Mouse (Mus musculus) stomach, embryonic 16.5 days (tissue): Measurements from ENCODE around the gene Lrrc7. TPM values are rescaled to one million over a fixed set of nuclear protein-coding genes. Genes with fewer than 3 reads are reported as not detected.
A peak's percentile ranks its signal among the peaks of the same experiment; 100 is the strongest.

Experiments used
- ATAC-seq: fragments of 200-750 bp; cut with Nextera tagmentation; 2 replicates; pipeline ENCODE4 v1.8.0; 2017; ENCODE audit warnings: moderate number of reproducible peaks, moderate TSS enrichment; ENCODE audit not compliant: insufficient read depth, low FRiP score
- H3K27ac ChIP-seq: fragments of 300-500 bp; sonication (generic); 2 replicates; pipeline ENCODE4 v1.5.1; 2014; ENCODE audit warnings: low read length
- H3K27me3 ChIP-seq: fragments of 300-500 bp; sonication (generic); 2 replicates; pipeline ENCODE4 v1.6.1; 2014; ENCODE audit warnings: low read length, control low read depth, mixed read lengths; ENCODE audit not compliant: control insufficient read depth, insufficient read depth
- H3K36me3 ChIP-seq: fragments of 300-500 bp; sonication (generic); 2 replicates; pipeline ENCODE4 v1.6.1; 2014; ENCODE audit warnings: low read length; ENCODE audit not compliant: control insufficient read depth, insufficient read depth
- H3K4me1 ChIP-seq: fragments of 300-500 bp; sonication (generic); 2 replicates; pipeline ENCODE4 v1.6.1; 2014; ENCODE audit warnings: low read length, control low read depth, mixed read lengths; ENCODE audit not compliant: control insufficient read depth, insufficient read depth
- H3K4me2 ChIP-seq: fragments of 300-500 bp; sonication (generic); 2 replicates; pipeline ENCODE4 v1.6.1; 2014; ENCODE audit warnings: low read depth, low read length, mixed read lengths
- H3K4me3 ChIP-seq: fragments of 300-500 bp; sonication (generic); replicated peaks from 2 replicates; pipeline ENCODE4 v1.5.1; 2014; ENCODE audit warnings: mild to moderate bottlenecking, low read length
- H3K9ac ChIP-seq: fragments of 300-500 bp; sonication (generic); 2 replicates; pipeline ENCODE4 v1.6.1; 2014; ENCODE audit warnings: low read length
- H3K9me3 ChIP-seq: fragments of 300-500 bp; sonication (generic); replicated peaks from 2 replicates; pipeline ENCODE4 v1.6.1; 2016; ENCODE audit warnings: low read length, control low read depth; ENCODE audit not compliant: control insufficient read depth
- WGBS: fragments of 180-500 bp; shearing (Covaris S2); extraction: QIAGEN DNeasy Blood & Tissue Kit; methylation state at CpG from one replicate; pipeline ENCODE4 v1.1.7; 2014; 5-methylcytosine and 5-hydroxymethylcytosine counted together
- polyA plus RNA-seq: library from polyadenylated mRNA; unstranded; fragments of >200 nt; fragmentation: Nextera tagmentation; extraction: Ambion mirVana; gene quantifications from 2 replicates; pipeline ENCODE4 v1.2.1, GENCODE M21; 2015

Gene Lrrc7
- polyA plus RNA-seq, 1 experiment from 2014 or later, result 1.2 TPM

DNA sequence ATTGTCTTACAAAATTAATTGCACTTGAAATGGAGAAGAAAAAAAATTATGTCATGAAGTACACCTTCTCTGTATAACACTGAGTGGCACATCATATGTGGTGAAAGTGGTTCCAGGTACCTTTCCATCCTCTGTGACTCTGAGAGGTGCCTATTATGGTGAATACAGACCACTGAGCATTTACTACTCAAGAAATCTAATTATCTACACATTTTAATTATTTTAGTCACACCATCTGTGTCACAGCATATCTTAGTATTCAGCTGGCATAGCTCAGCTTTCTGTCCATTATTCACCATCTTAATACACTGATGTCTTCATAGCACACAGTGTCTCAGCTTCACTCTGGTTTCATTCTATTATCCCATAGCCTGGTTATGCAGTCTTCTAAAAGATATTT lies 7.7 kb downstream of the Lrrc7 start:
- no peak for ATAC-seq
- Histone ChIP-seq H3K4me1 (no peaks in the 10 kb centered on the region), H3K36me3 (no peaks in the 10 kb centered on the region), H3K9me3 (no peaks in the 10 kb centered on the region), H3K9ac (no peak overlapping the region), H3K27ac (no peak overlapping the region), H3K4me2 (no peak overlapping the region), H3K4me3 (no peak overlapping the region), H3K27me3 (no peaks in the 10 kb centered on the region)

DNA sequence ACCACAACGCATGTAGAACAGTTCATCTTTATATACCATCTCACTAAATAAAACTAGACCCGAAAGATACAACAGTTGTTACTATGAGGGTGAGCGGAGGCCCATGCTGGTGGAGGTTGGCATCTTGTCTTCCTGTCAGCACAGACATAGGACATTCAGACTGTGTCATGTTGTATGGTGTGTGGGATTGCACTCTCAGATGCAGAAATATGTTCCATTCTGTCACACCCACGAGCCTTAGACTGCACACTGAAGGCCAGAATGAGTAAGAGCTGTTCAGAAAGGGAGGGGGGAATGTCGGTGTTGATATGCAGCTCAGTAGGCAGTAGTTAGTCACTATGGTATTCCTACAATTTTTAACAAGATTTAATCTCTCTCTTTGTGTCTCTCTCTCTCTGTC lies 9.9 kb downstream of the Lrrc7 start:
- no peak for ATAC-seq
- 82% methylated on average over 5 of the region's 5 CpGs for WGBS
- H3K4me2 ChIP-seq, result no peak overlapping the region
- H3K9me3 ChIP-seq, result no peaks in the 10 kb centered on the region
- no peaks in the 10 kb centered on the region for H3K36me3 ChIP-seq
- no peak overlapping the region for H3K9ac ChIP-seq
- no peaks in the 10 kb centered on the region for H3K4me1 ChIP-seq
- H3K27me3 ChIP-seq, result no peaks in the 10 kb centered on the region
- H3K27ac ChIP-seq, result no peak overlapping the region
- no peak overlapping the region for H3K4me3 ChIP-seq

DNA sequence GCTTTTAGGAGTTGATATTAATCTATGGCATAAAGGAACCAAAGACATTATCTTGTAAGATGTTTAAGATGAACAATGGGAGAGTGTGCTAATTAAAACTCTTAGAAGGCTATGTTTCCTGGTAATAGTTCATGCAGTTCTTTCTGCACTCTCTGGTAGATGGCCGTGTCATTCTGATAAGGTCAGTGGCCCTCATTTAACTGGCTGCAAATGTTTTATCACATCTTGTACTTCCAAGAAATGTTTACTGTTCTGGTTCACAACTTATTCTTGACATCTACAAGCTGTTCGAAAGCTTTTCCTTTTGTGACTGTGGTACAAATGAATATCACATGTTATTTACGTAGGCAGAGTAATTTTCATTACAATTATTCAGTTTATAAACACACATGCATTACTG lies 18.5 kb downstream of the Lrrc7 start:
- 0 out of 2 replicates have a peak, but pooled peaks have one; percentile 13 for ATAC-seq
- Histone ChIP-seq H3K4me2 (no peak overlapping the region), H3K27me3 (no peaks in the 10 kb centered on the region), H3K27ac (no peak overlapping the region), H3K36me3 (no peaks in the 10 kb centered on the region), H3K4me1 (no peaks in the 10 kb centered on the region), H3K4me3 (no peak overlapping the region), H3K9me3 (no peaks in the 10 kb centered on the region), H3K9ac (no peak overlapping the region)
- WGBS, result 38% methylated on average over 3 of the region's 3 CpGs

DNA sequence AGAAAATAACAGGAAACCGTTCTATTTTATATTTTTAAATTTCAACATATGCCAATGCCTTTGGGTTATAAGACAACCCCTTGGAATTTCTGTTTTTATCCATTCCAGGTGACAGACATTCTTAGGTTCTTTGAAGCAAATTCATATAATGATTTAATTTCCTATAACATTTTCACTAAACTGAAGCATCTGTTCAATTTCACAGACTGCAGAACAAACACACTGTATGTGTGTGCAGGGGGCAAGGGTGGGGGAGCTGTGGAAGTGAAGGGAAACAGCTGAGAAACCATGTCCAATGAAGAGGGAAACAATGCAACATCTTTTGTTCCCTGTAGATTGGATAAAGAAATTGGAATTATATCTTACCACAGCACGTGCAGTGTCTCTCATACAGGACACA lies 29.2 kb downstream of the Lrrc7 start:
- no peaks in the 10 kb centered on the region for H3K36me3 ChIP-seq
- no peak overlapping the region for H3K27ac ChIP-seq
- 72% methylated on average over 2 of the region's 2 CpGs for WGBS
- H3K4me3 ChIP-seq, result no peak overlapping the region
- no peak for ATAC-seq
- H3K27me3 ChIP-seq, result no peaks in the 10 kb centered on the region
- no peak overlapping the region for H3K9ac ChIP-seq
- no peaks in the 10 kb centered on the region for H3K9me3 ChIP-seq
- no peaks in the 10 kb centered on the region for H3K4me1 ChIP-seq
- no peak overlapping the region for H3K4me2 ChIP-seq

DNA sequence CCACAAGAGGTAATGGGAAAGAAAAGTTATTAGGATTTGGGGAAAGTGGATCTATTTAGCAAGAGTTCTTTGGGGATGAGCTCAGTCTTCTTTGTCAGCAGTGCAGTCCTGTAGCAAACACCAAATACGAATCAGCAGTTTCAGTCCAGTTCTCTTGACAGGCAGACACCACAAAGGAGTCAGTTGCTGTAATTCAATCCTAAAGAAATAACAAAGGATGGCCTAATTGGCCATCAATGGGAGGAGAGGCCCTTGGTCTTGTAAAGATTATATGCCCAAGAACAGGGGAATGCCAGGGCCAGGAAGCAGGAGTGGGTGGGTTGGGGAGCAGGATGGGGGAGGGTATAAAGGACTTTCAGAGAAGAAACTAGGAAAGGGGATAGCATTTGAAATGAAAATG lies 33.5 kb downstream of the Lrrc7 start:
- Histone ChIP-seq H3K4me1 (no peaks in the 10 kb centered on the region), H3K36me3 (no peaks in the 10 kb centered on the region), H3K4me3 (no peak overlapping the region), H3K27ac (no peak overlapping the region), H3K4me2 (no peak overlapping the region), H3K9ac (no peak overlapping the region), H3K27me3 (no peaks in the 10 kb centered on the region), H3K9me3 (no peaks in the 10 kb centered on the region)
- no peak for ATAC-seq
- 75% methylated on average over 1 of the region's 1 CpGs for WGBS

DNA sequence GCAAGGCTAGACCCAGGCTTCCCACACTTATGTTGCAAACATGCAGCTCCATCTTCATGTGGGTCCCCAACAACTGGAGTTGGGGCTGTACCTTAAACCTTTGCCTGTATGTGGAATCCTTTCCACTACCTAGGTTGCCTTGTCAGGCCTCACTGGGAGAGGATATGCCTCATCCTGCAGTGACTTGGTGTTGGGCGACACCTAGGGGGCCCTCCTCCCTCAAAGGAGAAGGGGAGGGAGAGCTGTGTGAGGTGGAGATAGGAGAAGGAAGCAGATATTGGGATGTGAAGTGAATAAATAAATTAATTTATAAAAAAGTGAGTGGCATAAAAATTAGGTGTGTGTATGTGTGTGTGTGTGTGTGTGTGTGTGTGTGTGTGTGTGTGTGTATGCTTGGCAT lies 68.3 kb downstream of the Lrrc7 start:
- no peak overlapping the region for H3K27ac ChIP-seq
- no peak overlapping the region for H3K9ac ChIP-seq
- no peaks in the 10 kb centered on the region for H3K9me3 ChIP-seq
- no peaks in the 10 kb centered on the region for H3K27me3 ChIP-seq
- H3K4me1 ChIP-seq, result no peaks in the 10 kb centered on the region
- H3K4me2 ChIP-seq, result no peak overlapping the region
- 73% methylated on average over 1 of the region's 1 CpGs for WGBS
- no peak overlapping the region for H3K4me3 ChIP-seq
- H3K36me3 ChIP-seq, result no peaks in the 10 kb centered on the region
- no peak for ATAC-seq

DNA sequence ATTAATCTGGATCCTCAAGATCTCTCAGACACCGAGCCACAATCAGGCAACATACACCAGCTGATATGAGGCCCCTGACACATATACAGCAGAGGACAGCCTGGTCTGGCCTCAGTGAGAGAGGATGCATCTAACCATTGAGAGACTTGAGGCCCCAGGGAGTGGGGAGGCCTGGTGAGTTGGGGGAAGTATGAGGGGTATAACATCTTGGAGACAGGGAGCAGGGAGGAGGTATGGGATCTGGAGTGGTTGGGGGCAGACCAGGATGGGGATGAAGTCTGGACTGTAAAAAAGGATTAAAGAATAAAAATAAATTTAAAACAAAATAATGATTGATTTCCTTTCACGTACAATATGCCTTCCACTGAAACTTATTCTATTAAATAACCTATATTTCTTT lies 82.3 kb downstream of the Lrrc7 start:
- H3K4me3 ChIP-seq, result no peak overlapping the region
- no peak overlapping the region for H3K9ac ChIP-seq
- H3K9me3 ChIP-seq, result no peaks in the 10 kb centered on the region
- H3K36me3 ChIP-seq, result no peaks in the 10 kb centered on the region
- ATAC-seq, result no peak
- no peaks in the 10 kb centered on the region for H3K27me3 ChIP-seq
- H3K27ac ChIP-seq, result no peak overlapping the region
- no peak overlapping the region for H3K4me2 ChIP-seq
- WGBS, result 77% methylated on average over 2 of the region's 2 CpGs
- no peaks in the 10 kb centered on the region for H3K4me1 ChIP-seq

DNA sequence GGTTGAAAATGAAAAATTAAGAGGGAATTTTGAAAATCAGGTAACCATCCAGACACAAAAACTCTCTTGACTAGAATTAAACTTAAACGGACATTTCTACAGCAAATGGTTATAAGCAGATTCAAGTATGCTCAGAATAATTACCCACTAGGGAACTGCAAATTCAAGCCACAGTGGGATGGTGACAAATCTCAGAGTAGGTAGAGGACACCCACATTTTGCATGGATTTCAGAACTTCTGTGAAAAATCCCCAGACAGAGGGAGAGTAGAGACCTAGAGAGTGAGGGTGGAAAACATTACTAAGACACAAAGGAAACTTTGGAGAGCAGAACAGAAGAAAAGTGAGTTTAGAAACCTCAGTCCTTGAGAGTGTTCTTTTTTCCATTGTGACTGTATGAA lies 161.4 kb downstream of the Lrrc7 start:
- 78% methylated on average over 1 of the region's 1 CpGs for WGBS
- Histone ChIP-seq H3K4me3 (no peak overlapping the region), H3K4me2 (no peak overlapping the region), H3K9ac (no peak overlapping the region), H3K4me1 (no peaks in the 10 kb centered on the region), H3K27me3 (no peaks in the 10 kb centered on the region), H3K27ac (no peak overlapping the region), H3K9me3 (no peaks in the 10 kb centered on the region), H3K36me3 (no peaks in the 10 kb centered on the region)
- ATAC-seq, result no peak

DNA sequence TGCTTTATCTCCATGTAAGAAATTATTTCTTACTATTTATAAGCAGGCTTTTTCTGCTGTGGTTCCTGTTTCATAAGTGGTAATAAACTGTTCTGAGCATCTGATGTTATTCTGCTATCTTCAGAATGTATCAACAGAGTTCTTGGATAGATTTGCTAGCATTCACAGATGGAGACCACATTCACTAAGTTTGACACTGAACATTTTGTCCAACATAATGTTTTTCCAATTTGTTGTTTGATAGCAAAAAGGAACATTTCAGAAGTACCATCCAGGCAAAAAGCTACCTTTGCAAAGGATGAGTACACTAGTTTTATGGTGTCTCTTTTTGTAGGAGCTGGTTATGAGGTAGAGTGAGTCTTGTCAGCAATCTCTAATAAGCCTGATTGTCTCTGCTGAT lies 170.5 kb downstream of the Lrrc7 start:
- no peaks in the 10 kb centered on the region for H3K9me3 ChIP-seq

DNA sequence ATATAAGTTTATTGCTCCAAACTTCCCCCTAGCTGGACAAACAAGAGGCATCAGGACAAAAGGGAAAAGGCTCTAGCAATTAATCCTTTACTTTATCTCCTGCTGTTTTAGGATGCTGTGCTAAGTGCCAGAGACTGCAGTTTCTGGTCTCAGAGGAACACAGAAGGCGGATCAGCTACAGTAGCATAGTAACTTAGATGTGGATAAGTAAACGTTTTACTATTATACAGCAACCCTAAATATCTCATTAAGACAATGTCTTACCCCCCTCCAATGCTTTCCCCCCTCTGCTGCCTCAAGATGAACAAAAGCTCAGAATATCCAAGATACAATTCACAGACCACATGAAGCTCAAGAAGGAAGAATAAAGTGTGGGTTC lies 174.0 kb downstream of the Lrrc7 start:
- Histone ChIP-seq H3K4me3 (no peak overlapping the region), H3K4me2 (no peak overlapping the region), H3K27me3 (no peaks in the 10 kb centered on the region), H3K27ac (no peak overlapping the region), H3K36me3 (no peaks in the 10 kb centered on the region), H3K4me1 (no peaks in the 10 kb centered on the region), H3K9me3 (no peaks in the 10 kb centered on the region), H3K9ac (no peak overlapping the region)
- ATAC-seq, result no peak
- 43% methylated on average over 2 of the region's 2 CpGs for WGBS

More for the DNA sequence above, 170.5 kb downstream of the Lrrc7 start:
- H3K27ac ChIP-seq, result no peak overlapping the region
- H3K9ac ChIP-seq, result no peak overlapping the region
- no peak overlapping the region for H3K4me3 ChIP-seq
- H3K36me3 ChIP-seq, result no peaks in the 10 kb centered on the region
- H3K4me2 ChIP-seq, result no peak overlapping the region
- no peaks in the 10 kb centered on the region for H3K27me3 ChIP-seq
- ATAC-seq, result no peak
- H3K4me1 ChIP-seq, result no peaks in the 10 kb centered on the region
